Mouse (Mus musculus): ENCODE data around the gene Hdhd5.
A peak's percentile ranks its signal among the peaks of the same experiment; 100 is the strongest.

Gene Hdhd5

GRCm38 (mm10) chr6:120483211-120483626 lies 47.9 kb downstream of the Hdhd5 start:
- no peak for DNase-seq (ENCODE audit: low read depth, low spot score)

- DNase-seq (ENCODE audit: low read depth, low spot score) = no peak
Observed at GRCm38 (mm10) chr6:120482756-120483155, 48.4 kb downstream of the Hdhd5 start.

- no peak for DNase-seq (ENCODE audit: low read depth, low spot score)
Observed at GRCm38 (mm10) chr6:120482021-120482420, 49.1 kb downstream of the Hdhd5 start.

GRCm38 (mm10) chr6:120481538-120481937 lies 49.6 kb downstream of the Hdhd5 start:
- DNase-seq (ENCODE audit: low read depth, low spot score) = no peak

DNA sequence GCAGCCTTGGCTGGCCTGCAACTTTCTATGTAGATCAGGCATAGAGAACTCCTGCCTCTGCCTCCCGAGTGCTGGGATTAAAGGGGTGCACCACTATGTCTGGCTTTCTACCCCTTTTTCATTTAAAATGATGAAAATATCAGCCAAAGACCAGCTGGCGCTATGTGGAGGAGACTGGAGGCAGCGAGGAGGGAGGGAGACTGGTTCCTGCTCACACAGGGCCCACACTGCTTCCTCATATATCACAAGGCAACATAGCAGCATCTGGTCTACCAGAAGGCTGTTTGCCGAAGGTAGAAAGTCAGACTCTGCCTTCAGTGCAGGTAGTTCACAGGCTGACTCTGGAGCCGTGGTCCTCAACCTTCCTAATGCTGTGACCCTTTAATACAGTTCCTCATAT lies 50.8 kb downstream of the Hdhd5 start:
- DNase-seq (ENCODE audit: low read depth, low spot score) = no peak

GRCm38 (mm10) chr6:120479302-120479701 lies 51.8 kb downstream of the Hdhd5 start:
- DNase-seq (ENCODE audit: low read depth, low spot score) = no peak

DNA sequence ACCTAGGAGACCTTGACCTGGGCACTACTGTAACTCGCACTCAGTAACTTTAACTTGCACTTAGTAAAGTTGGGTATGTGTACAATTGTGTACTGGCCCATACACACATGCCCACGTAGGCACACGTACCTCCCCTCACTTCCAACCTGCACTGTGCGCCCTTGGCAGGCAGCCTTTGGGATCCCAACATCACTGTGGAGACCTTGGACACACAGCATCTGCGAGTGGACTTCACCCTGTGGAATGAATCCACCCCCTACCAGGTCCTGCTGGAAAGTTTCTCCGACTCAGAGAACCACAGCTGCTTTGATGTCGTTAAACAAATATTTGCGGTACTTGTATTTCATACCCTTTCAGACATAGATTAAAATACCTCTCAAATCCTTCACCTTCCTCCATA lies 55.8 kb downstream of the Hdhd5 start:
- DNase-seq (ENCODE audit: low read depth, low spot score) = no peak

DNA sequence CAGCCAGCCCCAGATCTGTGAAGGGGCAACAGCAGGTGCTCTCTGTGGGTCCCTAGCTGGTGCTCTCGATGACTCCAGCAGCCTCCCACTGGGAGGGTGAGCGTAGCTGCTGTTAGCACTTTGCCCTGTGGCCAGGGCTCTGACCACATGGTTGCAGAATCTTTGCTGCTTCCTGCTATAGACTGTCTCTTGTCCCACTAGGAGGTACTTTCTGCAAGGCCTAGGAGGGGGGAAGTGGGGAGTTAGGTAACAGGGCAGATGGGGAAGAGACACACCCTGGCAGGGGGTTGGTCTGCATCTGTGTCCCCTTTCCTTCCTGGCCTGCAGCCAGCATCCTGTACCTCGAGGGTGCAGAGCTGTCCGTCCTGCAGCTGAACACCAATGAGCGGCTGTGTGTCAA lies 57.7 kb downstream of the Hdhd5 start:
- DNase-seq (ENCODE audit: low read depth, low spot score) = no peak

- DNase-seq (ENCODE audit: low read depth, low spot score) = no peak
Observed at GRCm38 (mm10) chr6:120472455-120473140, 58.5 kb downstream of the Hdhd5 start.

GRCm38 (mm10) chr6:120471991-120472441 lies 59.1 kb downstream of the Hdhd5 start:
- peak; percentile 46 for DNase-seq (ENCODE audit: low read depth, low spot score)

DNA sequence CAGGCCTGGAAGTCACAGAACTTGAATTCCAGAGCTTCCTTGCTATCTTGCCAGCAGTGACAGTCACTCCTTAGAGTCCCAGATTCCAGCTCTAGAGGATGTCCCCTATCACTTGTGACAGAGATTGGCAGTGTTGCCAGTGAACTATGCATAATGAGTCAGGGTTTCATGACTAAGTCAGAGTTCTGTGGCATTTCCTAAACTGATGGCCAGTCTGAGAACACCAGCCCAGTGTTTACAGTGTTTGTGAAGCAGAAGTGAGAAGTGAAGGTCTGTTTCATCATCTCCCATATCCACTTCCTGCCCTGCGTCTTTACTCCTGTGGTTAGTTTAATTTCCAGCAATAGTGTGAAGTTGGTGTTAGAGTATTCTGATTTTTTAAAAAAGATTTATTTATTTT lies 60.5 kb downstream of the Hdhd5 start:
- no peak for DNase-seq (ENCODE audit: low read depth, low spot score)

- DNase-seq (ENCODE audit: low read depth, low spot score) = no peak
Observed at GRCm38 (mm10) chr6:120469770-120470169, 61.3 kb downstream of the Hdhd5 start.

- no peak for DNase-seq (ENCODE audit: low read depth, low spot score)
Observed at GRCm38 (mm10) chr6:120469268-120469667, 61.9 kb downstream of the Hdhd5 start.

DNA sequence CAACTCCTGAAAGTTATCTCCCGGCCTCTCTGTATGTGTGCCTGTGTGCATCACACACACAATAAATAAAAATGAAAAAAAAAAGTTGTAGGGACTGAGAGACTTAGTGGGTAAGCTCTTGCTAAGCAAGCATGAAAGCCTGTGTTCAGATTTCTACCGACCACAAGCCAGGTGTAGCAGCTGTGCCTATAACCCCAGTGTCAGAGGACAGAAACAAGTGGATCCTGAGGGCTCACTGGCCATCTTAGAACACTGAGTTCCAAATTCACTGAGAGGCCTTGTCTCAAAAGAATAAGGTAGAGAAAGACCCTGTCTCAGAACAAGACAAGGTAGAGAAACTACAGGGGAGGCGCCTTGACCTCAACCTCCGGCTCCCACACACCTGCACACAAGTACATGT lies 62.9 kb downstream of the Hdhd5 start:
- no peak for DNase-seq (ENCODE audit: low read depth, low spot score)

- no peak for DNase-seq (ENCODE audit: low read depth, low spot score)
Observed at GRCm38 (mm10) chr6:120466609-120467329, 64.3 kb downstream of the Hdhd5 start.

GRCm38 (mm10) chr6:120465393-120465792 lies 65.7 kb downstream of the Hdhd5 start:
- DNase-seq (ENCODE audit: low read depth, low spot score) = no peak

DNA sequence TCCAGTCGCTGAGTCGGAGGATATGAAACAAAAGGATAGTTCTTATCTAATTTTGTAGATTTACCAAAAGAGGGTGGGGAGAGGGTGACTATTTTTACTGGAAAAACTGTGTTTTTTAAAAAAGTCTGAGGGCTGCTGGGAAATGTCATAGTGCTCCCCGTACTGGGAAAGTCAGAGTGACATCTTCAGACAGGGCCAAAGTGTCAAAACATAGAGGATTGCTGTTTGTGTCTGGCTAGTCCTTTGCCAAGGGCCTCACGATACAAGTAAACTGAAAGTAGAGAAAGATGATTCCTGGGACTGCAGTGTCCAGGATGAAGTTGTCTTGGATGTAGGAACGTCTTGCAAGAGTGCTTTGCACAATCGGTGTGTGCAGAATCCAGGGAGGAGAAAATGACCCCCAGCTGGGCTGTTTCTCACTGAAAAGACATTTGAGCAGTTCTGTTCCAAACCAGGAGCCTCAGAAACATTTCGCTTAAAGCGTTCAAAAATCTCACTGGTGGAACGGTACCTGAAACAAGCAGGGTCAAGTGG lies 66.6 kb downstream of the Hdhd5 start:
- DNase-seq (ENCODE audit: low read depth, low spot score) = no peak

GRCm38 (mm10) chr6:120463884-120464283 lies 67.2 kb downstream of the Hdhd5 start:
- DNase-seq (ENCODE audit: low read depth, low spot score) = no peak

- DNase-seq (ENCODE audit: low read depth, low spot score) = peak; percentile 62
Observed at GRCm38 (mm10) chr6:120463086-120463871, 67.8 kb downstream of the Hdhd5 start, which contains the start of gene Il17ra. TSS of gene Il17ra (plus strand) at chr6:120463247.

DNA sequence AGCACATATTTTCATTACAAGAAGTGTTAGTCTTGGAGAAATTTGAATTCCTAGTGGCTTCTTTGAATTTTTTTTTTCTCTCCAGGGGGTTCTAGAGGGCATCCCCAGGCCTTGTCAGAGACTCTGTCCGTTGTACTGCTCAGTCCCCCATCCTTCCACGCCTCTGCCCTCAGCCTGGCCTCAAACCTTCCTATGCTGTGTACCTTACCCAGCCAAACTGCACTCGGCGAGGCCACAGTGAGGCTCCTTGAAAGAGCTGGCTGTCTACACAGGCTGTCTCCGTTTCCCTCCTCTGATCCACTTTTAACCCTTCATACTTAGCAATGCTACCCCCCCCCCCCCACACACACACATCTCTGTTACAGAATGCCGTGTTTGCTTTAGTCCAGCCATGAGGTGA lies 68.9 kb downstream of the Hdhd5 start:
- no peak for DNase-seq (ENCODE audit: low read depth, low spot score)

DNA sequence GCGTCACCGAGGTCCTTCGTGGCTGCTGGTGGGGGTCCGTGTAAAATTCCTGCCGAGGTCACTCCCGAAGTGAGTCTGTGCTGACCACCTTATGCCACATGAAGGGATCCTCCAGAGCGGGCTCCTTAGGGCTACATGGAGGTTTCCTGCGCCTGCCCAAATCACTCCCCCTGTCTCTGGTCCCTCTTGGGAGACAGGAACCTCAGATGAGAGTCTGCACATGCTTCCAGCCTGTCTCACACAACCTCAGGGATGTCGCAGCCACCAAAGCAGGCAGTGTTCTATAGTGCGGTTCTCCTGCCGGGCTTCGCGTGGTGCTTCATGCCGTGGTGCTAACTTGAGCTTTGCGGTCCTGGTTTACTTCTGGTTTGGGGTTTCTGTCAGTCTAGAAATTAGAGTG lies 69.9 kb downstream of the Hdhd5 start:
- DNase-seq (ENCODE audit: low read depth, low spot score) = no peak

All from mesoderm, embryonic 11.5 days (tissue).